Mouse (Mus musculus) fibroblast of lung, adult 2 months (primary cell): ENCODE results near the gene Mgmt.

Experiments
- DNase-seq: peaks from one replicate; pipeline ENCODE4 v3.0.0-alpha.2; 2011; ENCODE audit warnings: low read depth

Gene Mgmt

GRCm38 (mm10) chr7:137061109-137061508, 166.7 kb downstream of the Mgmt start:
- DNase-seq = no peak

GRCm38 (mm10) chr7:137064255-137064654, 169.8 kb downstream of the Mgmt start:
- no peak for DNase-seq

GRCm38 (mm10) chr7:137065408-137065807, 171.0 kb downstream of the Mgmt start:
- no peak for DNase-seq

- DNase-seq = no peak
Measured at GRCm38 (mm10) chr7:137066211-137066610, 171.8 kb downstream of the Mgmt start.

GRCm38 (mm10) chr7:137066997-137067396, 172.6 kb downstream of the Mgmt start:
- DNase-seq = no peak

GRCm38 (mm10) chr7:137067758-137068157, 173.3 kb downstream of the Mgmt start:
- no peak for DNase-seq

- DNase-seq = no peak
Measured at GRCm38 (mm10) chr7:137068796-137069195, 174.4 kb downstream of the Mgmt start.

- DNase-seq = no peak
Measured at GRCm38 (mm10) chr7:137069768-137070167, 175.4 kb downstream of the Mgmt start.

GRCm38 (mm10) chr7:137071346-137071745, 176.9 kb downstream of the Mgmt start:
- no peak for DNase-seq

- no peak for DNase-seq
Measured at GRCm38 (mm10) chr7:137073878-137074277, 179.5 kb downstream of the Mgmt start.

- DNase-seq = no peak
Measured at GRCm38 (mm10) chr7:137074324-137074723, 179.9 kb downstream of the Mgmt start.

- DNase-seq = no peak
Measured at GRCm38 (mm10) chr7:137075301-137075700, 180.9 kb downstream of the Mgmt start.

GRCm38 (mm10) chr7:137080171-137080570, 185.8 kb downstream of the Mgmt start:
- no peak for DNase-seq

- no peak for DNase-seq
Measured at GRCm38 (mm10) chr7:137082171-137082570, 187.8 kb downstream of the Mgmt start.

GRCm38 (mm10) chr7:137084651-137085050, 190.2 kb downstream of the Mgmt start:
- no peak for DNase-seq

GRCm38 (mm10) chr7:137085969-137086606, 191.7 kb downstream of the Mgmt start:
- peak; percentile 94 for DNase-seq

- no peak for DNase-seq
Measured at GRCm38 (mm10) chr7:137087136-137087535, 192.7 kb downstream of the Mgmt start.

GRCm38 (mm10) chr7:137088141-137088540, 193.7 kb downstream of the Mgmt start:
- no peak for DNase-seq

GRCm38 (mm10) chr7:137094551-137094950, 200.1 kb downstream of the Mgmt start:
- DNase-seq = no peak

GRCm38 (mm10) chr7:137095702-137096101, 201.3 kb downstream of the Mgmt start:
- DNase-seq = no peak

GRCm38 (mm10) chr7:137099766-137100165, 205.4 kb downstream of the Mgmt start:
- no peak for DNase-seq

- no peak for DNase-seq
Measured at GRCm38 (mm10) chr7:137102606-137103195, 208.3 kb downstream of the Mgmt start.

- no peak for DNase-seq
Measured at GRCm38 (mm10) chr7:137112101-137112500, 217.7 kb downstream of the Mgmt start.

GRCm38 (mm10) chr7:137116246-137116645, 221.8 kb downstream of the Mgmt start:
- DNase-seq = no peak
